Mouse (Mus musculus): ENCODE data around the gene Npsr1.

GRCm38 (mm10) chr9:24307400-24307799 lies 209.6 kb downstream of the Npsr1 start:
- TF ChIP-seq POLR2A (IDR thresholded peaks at IDR 0.05; ENCODE audit: insufficient read depth, low read depth, low read length) (no peak), EP300 (IDR thresholded peaks at IDR 0.05; ENCODE audit: insufficient read depth, low read depth, low read length) (no peak), CTCF (IDR thresholded peaks at IDR 0.05) (no peak)

Data from heart, adult 2 months (tissue).